Mouse (Mus musculus) bone marrow macrophage, adult 2 months (primary cell): ENCODE data around the gene Sf3b6.

Experiments
- CTCF ChIP-seq: IDR thresholded peaks from 2 replicates; pipeline ENCODE4 v1.5.1; 2012; ENCODE audit warnings: low read depth, mild to moderate bottlenecking, low read length, moderate library complexity
- POLR2A ChIP-seq: IDR thresholded peaks from 2 replicates; pipeline ENCODE4 v1.6.1; 2012; ENCODE audit warnings: mild to moderate bottlenecking, low read depth, low read length, borderline replicate concordance

GRCm38 (mm10) chr12:4781270-4781669, 36.1 kb upstream of the Sf3b6 start:
- TF ChIP-seq CTCF (no peak), POLR2A (no peak)
